Mouse (Mus musculus) liver, postnatal 0 days (tissue): ENCODE measurements around the gene Slc24a4. TPM values are rescaled to one million over a fixed set of nuclear protein-coding genes. Genes with fewer than 3 reads are reported as not detected.

Source experiments
- ATAC-seq: fragments of 200-750 bp; cut with Nextera tagmentation; 2 replicates; pipeline ENCODE4 v1.8.0; 2017; ENCODE audit warnings: mild to moderate bottlenecking, moderate library complexity
- DNase-seq: peaks from one replicate; pipeline ENCODE4 v3.0.0-alpha.2; 2016
- H3K27ac ChIP-seq: fragments of 300-500 bp; sonication (generic); 2 replicates; pipeline ENCODE4 v1.5.1; 2014; ENCODE audit warnings: antibody characterized with exemption, moderate library complexity, mild to moderate bottlenecking, low read depth
- H3K27me3 ChIP-seq: fragments of 300-500 bp; sonication (generic); 2 replicates; pipeline ENCODE4 v1.6.1; 2014; ENCODE audit warnings: low read length, control low read depth, mixed read lengths; ENCODE audit not compliant: insufficient read depth
- H3K36me3 ChIP-seq: fragments of 300-500 bp; sonication (generic); replicated peaks from 2 replicates; pipeline ENCODE4 v1.6.1; 2014; ENCODE audit warnings: mild to moderate bottlenecking, control low read depth, low read length, moderate library complexity, mixed read lengths; ENCODE audit not compliant: insufficient read depth
- H3K4me1 ChIP-seq: fragments of 300-500 bp; sonication (generic); 2 replicates; pipeline ENCODE4 v1.6.1; 2014; ENCODE audit warnings: antibody characterized with exemption, mild to moderate bottlenecking, control low read depth; ENCODE audit not compliant: insufficient read depth
- H3K4me2 ChIP-seq: fragments of 300-500 bp; sonication (generic); 2 replicates; pipeline ENCODE4 v1.6.1; 2014; ENCODE audit warnings: low read depth, mild to moderate bottlenecking, low read length, moderate library complexity, mixed read lengths
- H3K4me3 ChIP-seq: fragments of 300-500 bp; sonication (generic); 2 replicates; pipeline ENCODE4 v1.5.1; 2014; ENCODE audit warnings: low read depth, low read length
- H3K9ac ChIP-seq: fragments of 300-500 bp; sonication (generic); replicated peaks from 2 replicates; pipeline ENCODE4 v1.6.1; 2014; ENCODE audit warnings: mild to moderate bottlenecking, moderate library complexity
- H3K9me3 ChIP-seq: fragments of 300-500 bp; sonication (generic); 2 replicates; pipeline ENCODE4 v1.6.1; 2016; ENCODE audit warnings: mild to moderate bottlenecking, control low read depth, low read length, mixed read lengths
- CTCF ChIP-seq: sonication (generic); IDR thresholded peaks from 2 replicates; pipeline ENCODE4 v1.5.1; 2016; ENCODE audit warnings: antibody characterized with exemption, low read depth
- EP300 ChIP-seq: IDR thresholded peaks from 2 replicates; pipeline ENCODE4 v1.6.1; 2016; ENCODE audit warnings: antibody characterized with exemption, low read depth, mild to moderate bottlenecking
- WGBS: fragments of 180-500 bp; shearing (Covaris S2); extraction: QIAGEN DNeasy Blood & Tissue Kit; methylation state at CpG from one replicate; pipeline ENCODE4 v1.1.7; 2014; ENCODE audit not compliant: insufficient replicate concordance; 5-methylcytosine and 5-hydroxymethylcytosine counted together
- polyA plus RNA-seq: library from polyadenylated mRNA; unstranded; fragments of >200 nt; fragmentation: Nextera tagmentation; extraction: Ambion mirVana; gene quantifications from 2 replicates; pipeline ENCODE4 v1.2.1, GENCODE M21; 2015

Gene Slc24a4
- polyA plus RNA-seq, 1 experiment from 2014 or later, result 0.08 TPM

GRCm38 (mm10) chr12:102151185-102151584 is 22.7 kb downstream of the Slc24a4 start:
- ATAC-seq, result no peak
- Histone ChIP-seq H3K4me3 (no peak overlapping the region), H3K4me2 (no peak overlapping the region), H3K36me3 (no peaks in the 10 kb centered on the region), H3K9me3 (no peaks in the 10 kb centered on the region), H3K9ac (no peak overlapping the region), H3K27ac (no peak overlapping the region), H3K27me3 (no peaks in the 10 kb centered on the region), H3K4me1 (no peaks in the 10 kb centered on the region)
- 83% methylated on average over 7 of the region's 7 CpGs for WGBS
- TF ChIP-seq CTCF, result no peak
- TF ChIP-seq EP300, result no peak
- no peak for DNase-seq

GRCm38 (mm10) chr12:102153796-102154195 is 25.3 kb downstream of the Slc24a4 start:
- Histone ChIP-seq H3K9me3 (no peaks in the 10 kb centered on the region), H3K4me2 (no peak overlapping the region; the same call in 1 of the 2 replicates), H3K27ac (peak overlapping the region; percentile 35; the same call in 1 of the 2 replicates), H3K9ac (no peak overlapping the region), H3K4me1 (no peaks in the 10 kb centered on the region), H3K4me3 (no peak overlapping the region), H3K27me3 (no peaks in the 10 kb centered on the region), H3K36me3 (no peaks in the 10 kb centered on the region)
- no peak for DNase-seq
- peak; percentile 56; the same call in 1 of the 2 replicates for ATAC-seq
- TF ChIP-seq EP300 (no peak), CTCF (no peak)
- WGBS, result 75% methylated on average over 7 of the region's 7 CpGs

GRCm38 (mm10) chr12:102154815-102155214 is 26.3 kb downstream of the Slc24a4 start:
- TF ChIP-seq CTCF (no peak), EP300 (peak; percentile 37; the same call in 1 of the 2 replicates)
- 23% methylated on average over 1 of the region's 1 CpGs for WGBS
- no peak overlapping the region for H3K9ac ChIP-seq

DNA sequence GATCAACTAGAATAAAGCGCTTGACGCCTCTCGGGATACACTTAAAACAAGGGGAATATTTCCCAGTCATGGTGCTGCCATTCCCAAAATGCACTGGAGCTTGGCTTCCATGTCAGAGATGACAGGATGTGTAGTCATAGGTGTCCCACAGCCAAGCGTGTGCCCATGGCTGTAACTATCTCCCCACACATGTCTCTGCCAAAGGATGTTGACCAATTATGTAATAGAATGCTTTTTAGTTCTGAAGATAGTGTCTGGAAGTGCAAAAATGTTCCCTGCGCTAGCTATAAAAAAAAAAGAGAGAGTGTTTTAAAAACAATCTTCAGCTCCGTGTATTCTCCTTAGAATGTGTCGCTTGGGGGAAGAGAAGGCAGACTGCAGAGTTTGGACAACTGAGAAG is 36.1 kb downstream of the Slc24a4 start:
- H3K36me3 ChIP-seq, result no peaks in the 10 kb centered on the region
- WGBS, result 72% methylated on average over 7 of the region's 7 CpGs
- DNase-seq, result no peak
- H3K27ac ChIP-seq, result no peak overlapping the region
- no peaks in the 10 kb centered on the region for H3K27me3 ChIP-seq
- H3K4me3 ChIP-seq, result no peak overlapping the region
- no peaks in the 10 kb centered on the region for H3K4me1 ChIP-seq
- ATAC-seq, result no peak
- no peaks in the 10 kb centered on the region for H3K9me3 ChIP-seq
- no peak for TF ChIP-seq EP300
- no peak for TF ChIP-seq CTCF
- H3K4me2 ChIP-seq, result no peak overlapping the region
- no peak overlapping the region for H3K9ac ChIP-seq

More at GRCm38 (mm10) chr12:102154815-102155214, 26.3 kb downstream of the Slc24a4 start:
- no peak overlapping the region for H3K4me2 ChIP-seq
- no peaks in the 10 kb centered on the region for H3K36me3 ChIP-seq
- no peak for DNase-seq
- no peaks in the 10 kb centered on the region for H3K4me1 ChIP-seq
- H3K9me3 ChIP-seq, result no peaks in the 10 kb centered on the region
- no peak overlapping the region for H3K27ac ChIP-seq
- H3K27me3 ChIP-seq, result no peaks in the 10 kb centered on the region
- no peak overlapping the region for H3K4me3 ChIP-seq
- ATAC-seq, result no peak

GRCm38 (mm10) chr12:102166691-102167261 is 38.2 kb downstream of the Slc24a4 start:
- Histone ChIP-seq H3K27me3 (no peaks in the 10 kb centered on the region), H3K9me3 (no peaks in the 10 kb centered on the region), H3K36me3 (no peaks in the 10 kb centered on the region), H3K4me3 (no peak overlapping the region), H3K4me2 (no peak overlapping the region), H3K27ac (no peak overlapping the region), H3K9ac (no peak overlapping the region), H3K4me1 (no peaks in the 10 kb centered on the region)
- TF ChIP-seq EP300 (no peak), CTCF (no peak)
- ATAC-seq, result no peak
- DNase-seq, result no peak
- WGBS, result 60% methylated on average over 5 of the region's 5 CpGs

- TF ChIP-seq CTCF (no peak), EP300 (no peak)
- 36% methylated on average over 5 of the region's 5 CpGs for WGBS
- H3K27me3 ChIP-seq, result no peaks in the 10 kb centered on the region
- ATAC-seq (no peak), DNase-seq (no peak)
- no peak overlapping the region for H3K9ac ChIP-seq
- no peaks in the 10 kb centered on the region for H3K36me3 ChIP-seq
- H3K4me1 ChIP-seq, result no peaks in the 10 kb centered on the region
- no peak overlapping the region for H3K4me2 ChIP-seq
- no peaks in the 10 kb centered on the region for H3K9me3 ChIP-seq
- no peak overlapping the region for H3K27ac ChIP-seq
- no peak overlapping the region for H3K4me3 ChIP-seq
Measured at GRCm38 (mm10) chr12:102167302-102167701, 38.8 kb downstream of the Slc24a4 start.
